Mouse (Mus musculus): ENCODE results near the gene Ppm1h. TPM values are rescaled to one million over a fixed set of nuclear protein-coding genes. Genes with fewer than 3 reads are reported as not detected.
A peak's percentile ranks its signal among the peaks of the same experiment; 100 is the strongest.
"Not testable (repeated sequence)": the region's sequence is repeated elsewhere in the genome, so short reads cannot be mapped to it uniquely, and the experiment has no call there.

Gene Ppm1h
- total RNA-seq, 2 experiments from 2014 or later: 88.0 to 98.7 TPM

- no peak for DNase-seq (ENCODE audit: low spot score in 2 of 2)
- intact Hi-C loops (cut with DNase I): loop anchor here (5.0 kb wide), 2 partner anchors 55 to 80 kb away; no protein-coding TSS in a partner anchor
These were observed 253.4 kb downstream of the Ppm1h start for GRCm38 (mm10) chr10:122931851-122932550.

GRCm38 (mm10) chr10:122933053-122933838 is 254.7 kb downstream of the Ppm1h start:
- intact Hi-C loops (cut with DNase I): loop anchor here (5.0 kb wide), 2 partner anchors 54 to 81 kb away; no protein-coding TSS in a partner anchor
- DNase-seq (ENCODE audit: low spot score in 2 of 2): no peak

- intact Hi-C loops (cut with DNase I); DNase-seq (ENCODE audit: low spot score in 2 of 2): not testable (repeated sequence)
These were observed 256.8 kb downstream of the Ppm1h start for GRCm38 (mm10) chr10:122935406-122935805.

- DNase-seq (ENCODE audit: low spot score in 2 of 2); intact Hi-C loops (cut with DNase I): not testable (repeated sequence)
These were observed 258.8 kb downstream of the Ppm1h start for GRCm38 (mm10) chr10:122937380-122937779.

- intact Hi-C loops (cut with DNase I): no loop called here
These were observed 261.0 kb downstream of the Ppm1h start for GRCm38 (mm10) chr10:122939546-122939945.

GRCm38 (mm10) chr10:122942771-122943170 is 264.2 kb downstream of the Ppm1h start:
- intact Hi-C loops (cut with DNase I): no loop called here
- no peak for DNase-seq (ENCODE audit: low spot score in 2 of 2)

More at GRCm38 (mm10) chr10:122939546-122939945, 261.0 kb downstream of the Ppm1h start:
- no peak for DNase-seq (ENCODE audit: low spot score in 2 of 2)

- intact Hi-C loops (cut with DNase I): no loop called here
- no peak for DNase-seq (ENCODE audit: low spot score in 2 of 2)
These were observed 265.3 kb downstream of the Ppm1h start for GRCm38 (mm10) chr10:122943824-122944223.

- DNase-seq (ENCODE audit: low spot score in 2 of 2): no peak
- intact Hi-C loops (cut with DNase I): no loop called here
These were observed 266.3 kb downstream of the Ppm1h start for GRCm38 (mm10) chr10:122944888-122945287.

- no peak for DNase-seq (ENCODE audit: low spot score in 2 of 2)
- intact Hi-C loops (cut with DNase I): no loop called here
These were observed 272.4 kb downstream of the Ppm1h start for GRCm38 (mm10) chr10:122950966-122951365.

GRCm38 (mm10) chr10:122953576-122953975 is 275.0 kb downstream of the Ppm1h start:
- DNase-seq (ENCODE audit: low spot score in 2 of 2): no peak
- intact Hi-C loops (cut with DNase I): no loop called here

- no peak for DNase-seq (ENCODE audit: low spot score in 2 of 2)
- intact Hi-C loops (cut with DNase I): no loop called here
These were observed 279.4 kb downstream of the Ppm1h start for GRCm38 (mm10) chr10:122957918-122958317.

- DNase-seq (ENCODE audit: low spot score in 2 of 2): no peak
These were observed 280.1 kb downstream of the Ppm1h start for GRCm38 (mm10) chr10:122958699-122959098.

GRCm38 (mm10) chr10:122960216-122960615 is 281.7 kb downstream of the Ppm1h start:
- intact Hi-C loops (cut with DNase I): no loop called here

More at GRCm38 (mm10) chr10:122958699-122959098, 280.1 kb downstream of the Ppm1h start:
- intact Hi-C loops (cut with DNase I): no loop called here

GRCm38 (mm10) chr10:122960738-122961137 is 282.2 kb downstream of the Ppm1h start:
- no peak for DNase-seq (ENCODE audit: low spot score in 2 of 2)
- intact Hi-C loops (cut with DNase I): no loop called here

More at GRCm38 (mm10) chr10:122960216-122960615, 281.7 kb downstream of the Ppm1h start:
- peak in 1 of 2 experiments; percentile 50 for DNase-seq (ENCODE audit: low spot score in 2 of 2)

- DNase-seq (ENCODE audit: low spot score in 2 of 2): peak; percentile 25 to 52
- intact Hi-C loops (cut with DNase I): no loop called here
These were observed 282.9 kb downstream of the Ppm1h start for GRCm38 (mm10) chr10:122961494-122961893.

GRCm38 (mm10) chr10:122962651-122963050 is 284.1 kb downstream of the Ppm1h start:
- DNase-seq (ENCODE audit: low spot score in 2 of 2): no peak
- intact Hi-C loops (cut with DNase I): no loop called here

GRCm38 (mm10) chr10:122963463-122964240 is 285.1 kb downstream of the Ppm1h start:
- DNase-seq (ENCODE audit: low spot score in 2 of 2): peak in 1 of 2 experiments; percentile 32
- intact Hi-C loops (cut with DNase I): no loop called here

- DNase-seq (ENCODE audit: low spot score in 2 of 2): no peak
- intact Hi-C loops (cut with DNase I): no loop called here
These were observed 285.7 kb downstream of the Ppm1h start for GRCm38 (mm10) chr10:122964241-122964636.

GRCm38 (mm10) chr10:122965650-122966049 is 287.1 kb downstream of the Ppm1h start:
- DNase-seq (ENCODE audit: low spot score in 2 of 2); intact Hi-C loops (cut with DNase I): not testable (repeated sequence)

GRCm38 (mm10) chr10:122966421-122966820 is 287.9 kb downstream of the Ppm1h start:
- intact Hi-C loops (cut with DNase I): no loop called here
- DNase-seq (ENCODE audit: low spot score in 2 of 2): no peak
